Mouse (Mus musculus): Measurements from ENCODE around the gene Rnf2. TPM values are rescaled to one million over a fixed set of nuclear protein-coding genes. Genes with fewer than 3 reads are reported as not detected.

Rnf2 gene
- 21.5 and 28.9 TPM in 2 replicates for polyA plus RNA-seq (2015; fragmentation: Nextera tagmentation; extraction: Ambion mirVana)

GRCm38 (mm10) chr1:151500531-151501361 lies at the start of gene Rnf2:
Rnf2 (minus strand) TSS chr1:151500955.
- peak within 1 kb of the TSS; percentile 94 for H3K4me3 ChIP-seq (replicated peaks)
- peaks cover 28% of the 10 kb centered on the region for H3K4me1 ChIP-seq (replicated peaks)
- H3K4me2 ChIP-seq, result peak within 1 kb of the TSS; percentile 91
- no peaks in the 10 kb centered on the region for H3K27me3 ChIP-seq
- H3K9ac ChIP-seq, result peak within 1 kb of the TSS; percentile 95
- DNase-seq, result peak; percentile 85
- no peaks in the 10 kb centered on the region for H3K9me3 ChIP-seq (replicated peaks)
- peak within 1 kb of the TSS; percentile 87 for H3K27ac ChIP-seq
- ATAC-seq (ENCODE audit: low read depth), result peak; percentile 97
- no peaks in the 10 kb centered on the region for H3K36me3 ChIP-seq
- WGBS (ENCODE audit: insufficient replicate concordance), result under 1% methylated on average over 72 of the region's 90 CpGs

- H3K4me1 ChIP-seq (replicated peaks), result no peaks in the 10 kb centered on the region; the same call in 1 of the 2 replicates
- ATAC-seq (ENCODE audit: low read depth) (no peak), DNase-seq (no peak)
- no peaks in the 10 kb centered on the region for H3K27me3 ChIP-seq
- no peak overlapping the region for H3K4me2 ChIP-seq
- H3K9ac ChIP-seq, result no peak overlapping the region
- H3K36me3 ChIP-seq, result no peaks in the 10 kb centered on the region
- no peak overlapping the region for H3K4me3 ChIP-seq (replicated peaks)
- 58% methylated on average over 7 of the region's 7 CpGs for WGBS (ENCODE audit: insufficient replicate concordance)
- no peaks in the 10 kb centered on the region for H3K9me3 ChIP-seq (replicated peaks)
- H3K27ac ChIP-seq, result no peak overlapping the region
These were observed 49.0 kb upstream of the Rnf2 start for GRCm38 (mm10) chr1:151549794-151550193.

- Histone ChIP-seq H3K4me2 (no peak overlapping the region), H3K9ac (no peak overlapping the region), H3K9me3 (replicated peaks) (no peaks in the 10 kb centered on the region), H3K27me3 (no peaks in the 10 kb centered on the region), H3K27ac (no peak overlapping the region), H3K36me3 (no peaks in the 10 kb centered on the region), H3K4me3 (replicated peaks) (no peak overlapping the region), H3K4me1 (replicated peaks) (no peaks in the 10 kb centered on the region; the same call in 1 of the 2 replicates)
- ATAC-seq (ENCODE audit: low read depth), result no peak
- WGBS (ENCODE audit: insufficient replicate concordance), result 65% methylated on average over 8 of the region's 8 CpGs
- no peak for DNase-seq
These were observed 48.3 kb upstream of the Rnf2 start for GRCm38 (mm10) chr1:151548896-151549610.

- Histone ChIP-seq H3K4me2 (no peak overlapping the region), H3K27me3 (no peaks in the 10 kb centered on the region), H3K27ac (no peak overlapping the region), H3K9ac (no peak overlapping the region), H3K9me3 (replicated peaks) (no peaks in the 10 kb centered on the region), H3K36me3 (no peaks in the 10 kb centered on the region), H3K4me1 (replicated peaks) (no peaks in the 10 kb centered on the region), H3K4me3 (replicated peaks) (no peak overlapping the region)
- DNase-seq, result no peak
- WGBS (ENCODE audit: insufficient replicate concordance), result 66% methylated on average over 7 of the region's 7 CpGs
- no peak for ATAC-seq (ENCODE audit: low read depth)
These were observed 44.8 kb upstream of the Rnf2 start for GRCm38 (mm10) chr1:151545571-151545970.

- WGBS (ENCODE audit: insufficient replicate concordance), result 35% methylated on average over 3 of the region's 3 CpGs
- no peak for DNase-seq
- no peak overlapping the region for H3K27ac ChIP-seq
- H3K27me3 ChIP-seq, result no peaks in the 10 kb centered on the region
- no peak overlapping the region for H3K4me3 ChIP-seq (replicated peaks)
- H3K4me1 ChIP-seq (replicated peaks), result no peaks in the 10 kb centered on the region
- H3K9me3 ChIP-seq (replicated peaks), result no peaks in the 10 kb centered on the region
- no peak overlapping the region for H3K4me2 ChIP-seq
- H3K36me3 ChIP-seq, result no peaks in the 10 kb centered on the region
- ATAC-seq (ENCODE audit: low read depth), result no peak
- no peak overlapping the region for H3K9ac ChIP-seq
These were observed 43.8 kb upstream of the Rnf2 start for GRCm38 (mm10) chr1:151544581-151544980.

- DNase-seq, result no peak
- WGBS (ENCODE audit: insufficient replicate concordance), result 71% methylated on average over 6 of the region's 6 CpGs
- Histone ChIP-seq H3K27me3 (no peaks in the 10 kb centered on the region), H3K9me3 (replicated peaks) (no peaks in the 10 kb centered on the region), H3K4me2 (no peak overlapping the region), H3K36me3 (no peaks in the 10 kb centered on the region), H3K4me1 (replicated peaks) (no peaks in the 10 kb centered on the region), H3K27ac (no peak overlapping the region), H3K9ac (no peak overlapping the region), H3K4me3 (replicated peaks) (no peak overlapping the region)
- ATAC-seq (ENCODE audit: low read depth), result no peak
These were observed 43.2 kb upstream of the Rnf2 start for GRCm38 (mm10) chr1:151543796-151544477.

- no peak for ATAC-seq (ENCODE audit: low read depth)
- 71% methylated on average over 3 of the region's 3 CpGs for WGBS (ENCODE audit: insufficient replicate concordance)
- H3K9me3 ChIP-seq (replicated peaks), result no peaks in the 10 kb centered on the region
These were observed 25.9 kb upstream of the Rnf2 start for GRCm38 (mm10) chr1:151526701-151527100.

GRCm38 (mm10) chr1:151517571-151518250 lies 17.0 kb upstream of the Rnf2 start:
- ATAC-seq (ENCODE audit: low read depth) (no peak), DNase-seq (no peak)
- H3K9me3 ChIP-seq (replicated peaks), result no peaks in the 10 kb centered on the region
- WGBS (ENCODE audit: insufficient replicate concordance), result 68% methylated on average over 14 of the region's 15 CpGs
- no peak overlapping the region for H3K4me3 ChIP-seq (replicated peaks)
- no peaks in the 10 kb centered on the region for H3K4me1 ChIP-seq (replicated peaks)
- no peak overlapping the region for H3K27ac ChIP-seq
- no peaks in the 10 kb centered on the region for H3K27me3 ChIP-seq
- H3K4me2 ChIP-seq, result no peak overlapping the region
- no peaks in the 10 kb centered on the region for H3K36me3 ChIP-seq
- H3K9ac ChIP-seq, result no peak overlapping the region

More at GRCm38 (mm10) chr1:151526701-151527100, 25.9 kb upstream of the Rnf2 start:
- Histone ChIP-seq H3K4me2 (no peak overlapping the region), H3K9ac (no peak overlapping the region), H3K4me1 (replicated peaks) (no peaks in the 10 kb centered on the region), H3K4me3 (replicated peaks) (no peak overlapping the region), H3K27ac (no peak overlapping the region), H3K27me3 (no peaks in the 10 kb centered on the region), H3K36me3 (no peaks in the 10 kb centered on the region)
- no peak for DNase-seq

GRCm38 (mm10) chr1:151516871-151517270 lies 16.1 kb upstream of the Rnf2 start:
- Histone ChIP-seq H3K27ac (no peak overlapping the region), H3K27me3 (no peaks in the 10 kb centered on the region), H3K9ac (no peak overlapping the region), H3K4me3 (replicated peaks) (no peak overlapping the region), H3K4me1 (replicated peaks) (no peaks in the 10 kb centered on the region), H3K9me3 (replicated peaks) (no peaks in the 10 kb centered on the region), H3K36me3 (no peaks in the 10 kb centered on the region), H3K4me2 (no peak overlapping the region)
- no peak for DNase-seq
- WGBS (ENCODE audit: insufficient replicate concordance), result 82% methylated on average over 3 of the region's 3 CpGs
- no peak for ATAC-seq (ENCODE audit: low read depth)

- no peaks in the 10 kb centered on the region for H3K27me3 ChIP-seq
- H3K27ac ChIP-seq, result no peak overlapping the region
- no peaks in the 10 kb centered on the region for H3K9me3 ChIP-seq (replicated peaks)
- H3K9ac ChIP-seq, result no peak overlapping the region
- H3K4me1 ChIP-seq (replicated peaks), result no peaks in the 10 kb centered on the region
- WGBS (ENCODE audit: insufficient replicate concordance), result 68% methylated on average over 1 of the region's 1 CpGs
- H3K4me2 ChIP-seq, result no peak overlapping the region
- DNase-seq (no peak), ATAC-seq (ENCODE audit: low read depth) (no peak)
- no peaks in the 10 kb centered on the region for H3K36me3 ChIP-seq
- no peak overlapping the region for H3K4me3 ChIP-seq (replicated peaks)
These were observed 15.0 kb upstream of the Rnf2 start for GRCm38 (mm10) chr1:151515733-151516132.

GRCm38 (mm10) chr1:151514119-151514518 lies 13.4 kb upstream of the Rnf2 start:
- H3K9ac ChIP-seq, result no peak overlapping the region
- no peaks in the 10 kb centered on the region for H3K9me3 ChIP-seq (replicated peaks)
- no peaks in the 10 kb centered on the region for H3K4me1 ChIP-seq (replicated peaks)
- H3K4me3 ChIP-seq (replicated peaks), result no peak overlapping the region
- no peaks in the 10 kb centered on the region for H3K36me3 ChIP-seq
- H3K27me3 ChIP-seq, result no peaks in the 10 kb centered on the region
- ATAC-seq (ENCODE audit: low read depth) (no peak), DNase-seq (no peak)
- H3K4me2 ChIP-seq, result no peak overlapping the region
- H3K27ac ChIP-seq, result no peak overlapping the region
- 74% methylated on average over 4 of the region's 4 CpGs for WGBS (ENCODE audit: insufficient replicate concordance)

Data from liver, embryonic 13.5 days (tissue).